Mouse (Mus musculus): ENCODE results near the gene Scube1. TPM values are rescaled to one million over a fixed set of nuclear protein-coding genes. Genes with fewer than 3 reads are reported as not detected.

The Scube1 gene
- 25.6 TPM for polyA plus RNA-seq (2015; fragmentation: Illumina TruSeq; extraction: RNeasy Lipid Tissue Mini Kit (QIAGEN cat#74804); ENCODE audit: low read depth, low replicate concordance)

DNA sequence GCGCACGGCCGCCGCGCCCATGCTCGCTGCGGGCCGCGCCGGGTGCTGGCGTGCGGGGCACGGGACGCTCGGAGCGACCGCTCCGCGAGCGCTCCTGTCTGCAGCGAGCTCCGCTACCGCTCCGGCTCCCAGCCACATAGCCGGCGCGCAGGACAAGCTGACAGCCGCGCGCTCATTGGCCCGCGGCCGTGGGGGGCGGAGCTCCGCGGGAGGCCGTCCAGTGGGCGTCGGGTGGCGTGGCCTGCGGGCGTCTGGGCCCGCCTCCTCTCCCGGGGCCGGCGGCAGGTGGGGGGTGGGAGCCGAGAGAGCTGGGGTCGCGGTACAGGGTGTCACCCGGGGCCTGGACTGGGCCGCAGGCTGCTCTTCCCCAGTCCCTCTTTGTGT is at the start of gene Scube1:
Gene Scube1 (minus strand): TSS at position 136 of the 384 bp plus-strand sequence.

GRCm38 (mm10) chr15:83594513-83595363 is 130.1 kb downstream of the Scube1 start, which contains the start of gene Ttll12:
Ttll12 (minus strand) TSS chr15:83595157.

GRCm38 (mm10) chr15:83563327-83563856 is 161.4 kb downstream of the Scube1 start, which contains the start of the genes Tspo and Mcat:
Tspo (plus strand) TSS chr15:83563592.
Mcat (minus strand) TSS chr15:83563787.

Other genes starting within 250 kb of the Scube1 start
- gene Ttll1, start 214.1 kb downstream of the Scube1 start, polyA plus RNA-seq (2015; fragmentation: Illumina TruSeq; extraction: RNeasy Lipid Tissue Mini Kit (QIAGEN cat#74804); ENCODE audit: low read depth, low replicate concordance) = 43.6 TPM
- 0.54 TPM for gene Bik, start 198.2 kb downstream of the Scube1 start, polyA plus RNA-seq (2015; fragmentation: Illumina TruSeq; extraction: RNeasy Lipid Tissue Mini Kit (QIAGEN cat#74804); ENCODE audit: low read depth, low replicate concordance)
- gene Tspo, start 161.4 kb downstream of the Scube1 start, polyA plus RNA-seq (2015; fragmentation: Illumina TruSeq; extraction: RNeasy Lipid Tissue Mini Kit (QIAGEN cat#74804); ENCODE audit: low read depth, low replicate concordance) = 9.8 TPM
- gene Mcat, start 161.2 kb downstream of the Scube1 start, polyA plus RNA-seq (2015; fragmentation: Illumina TruSeq; extraction: RNeasy Lipid Tissue Mini Kit (QIAGEN cat#74804); ENCODE audit: low read depth, low replicate concordance) = 23.9 TPM
- 11.7 TPM for gene Ttll12, start 129.9 kb downstream of the Scube1 start, polyA plus RNA-seq (2015; fragmentation: Illumina TruSeq; extraction: RNeasy Lipid Tissue Mini Kit (QIAGEN cat#74804); ENCODE audit: low read depth, low replicate concordance)
- 129 TPM for gene Mpped1, start 54.4 kb upstream of the Scube1 start, polyA plus RNA-seq (2015; fragmentation: Illumina TruSeq; extraction: RNeasy Lipid Tissue Mini Kit (QIAGEN cat#74804); ENCODE audit: low read depth, low replicate concordance)